Mouse (Mus musculus) embryonic facial prominence, embryonic 11.5 days (tissue): ENCODE results near the gene Khdc1c. TPM values are rescaled to one million over a fixed set of nuclear protein-coding genes. Genes with fewer than 3 reads are reported as not detected.
"Not testable (repeated sequence)": the region's sequence is repeated elsewhere in the genome, so short reads cannot be mapped to it uniquely, and the experiment has no call there.

Experiments
- ATAC-seq: fragments of 200-750 bp; cut with Nextera tagmentation; replicated peaks from 2 replicates; pipeline ENCODE4 v1.8.0; 2017; ENCODE audit warnings: low read depth; ENCODE audit not compliant: insufficient number of reproducible peaks, low FRiP score, low TSS enrichment
- DNase-seq: peaks from one replicate; pipeline ENCODE4 v3.0.0-alpha.2; 2015; ENCODE audit warnings: low spot score
- H3K27ac ChIP-seq: fragments of 300-500 bp; sonication (generic); replicated peaks from 2 replicates; pipeline ENCODE4 v1.5.1; 2014; ENCODE audit warnings: mild to moderate bottlenecking, low read depth, low read length, control low read depth
- H3K27me3 ChIP-seq: fragments of 300-500 bp; sonication (generic); 2 replicates; pipeline ENCODE4 v1.6.1; 2014; ENCODE audit warnings: mild to moderate bottlenecking, low read length, moderate library complexity, mixed read lengths; ENCODE audit not compliant: control insufficient read depth, insufficient read depth
- H3K36me3 ChIP-seq: fragments of 300-500 bp; sonication (generic); replicated peaks from 2 replicates; pipeline ENCODE4 v1.6.1; 2014; ENCODE audit warnings: low read depth, mild to moderate bottlenecking, low read length, moderate library complexity, mixed read lengths; ENCODE audit not compliant: control insufficient read depth, insufficient read depth
- H3K4me1 ChIP-seq: fragments of 300-500 bp; sonication (generic); 2 replicates; pipeline ENCODE4 v1.6.1; 2014; ENCODE audit warnings: low read length, mixed read lengths; ENCODE audit not compliant: control insufficient read depth, insufficient read depth
- H3K4me2 ChIP-seq: fragments of 300-500 bp; sonication (generic); 2 replicates; pipeline ENCODE4 v1.6.1; 2014; ENCODE audit warnings: low read depth, mild to moderate bottlenecking, control low read depth, low read length, moderate library complexity
- H3K4me3 ChIP-seq: fragments of 300-500 bp; sonication (generic); 2 replicates; pipeline ENCODE4 v1.5.1; 2014; ENCODE audit warnings: low read depth, low read length, control low read depth
- H3K9ac ChIP-seq: fragments of 300-500 bp; sonication (generic); replicated peaks from 2 replicates; pipeline ENCODE4 v1.6.1; 2014; ENCODE audit warnings: mild to moderate bottlenecking, control low read depth, low read length
- H3K9me3 ChIP-seq: fragments of 300-500 bp; sonication (generic); replicated peaks from 2 replicates; pipeline ENCODE4 v1.6.1; 2016; ENCODE audit warnings: mild to moderate bottlenecking, low read length, inconsistent platforms, mixed read lengths; ENCODE audit not compliant: control insufficient read depth
- WGBS: fragments of 180-500 bp; shearing (Covaris S2); extraction: QIAGEN DNeasy Blood & Tissue Kit; methylation state at CpG from one replicate; pipeline ENCODE4 v1.1.7; 2014; 5-methylcytosine and 5-hydroxymethylcytosine counted together
- polyA plus RNA-seq: library from polyadenylated mRNA; unstranded; fragments of >200 nt; fragmentation: Nextera tagmentation; extraction: Ambion mirVana; gene quantifications from 2 replicates; pipeline ENCODE4 v1.2.1, GENCODE M21; 2014

Gene Khdc1c
- polyA plus RNA-seq, 1 experiment from 2014 or later: not detected

GRCm38 (mm10) chr1:21335836-21336235 is 32.3 kb upstream of the Khdc1c start:
- Histone ChIP-seq H3K9ac (no peak overlapping the region), H3K9me3 (no peaks in the 10 kb centered on the region), H3K27me3 (no peaks in the 10 kb centered on the region), H3K4me2 (no peak overlapping the region), H3K4me1 (no peaks in the 10 kb centered on the region), H3K4me3 (no peak overlapping the region), H3K27ac (no peak overlapping the region), H3K36me3 (no peaks in the 10 kb centered on the region)
- ATAC-seq (no peak), DNase-seq (no peak)

DNA sequence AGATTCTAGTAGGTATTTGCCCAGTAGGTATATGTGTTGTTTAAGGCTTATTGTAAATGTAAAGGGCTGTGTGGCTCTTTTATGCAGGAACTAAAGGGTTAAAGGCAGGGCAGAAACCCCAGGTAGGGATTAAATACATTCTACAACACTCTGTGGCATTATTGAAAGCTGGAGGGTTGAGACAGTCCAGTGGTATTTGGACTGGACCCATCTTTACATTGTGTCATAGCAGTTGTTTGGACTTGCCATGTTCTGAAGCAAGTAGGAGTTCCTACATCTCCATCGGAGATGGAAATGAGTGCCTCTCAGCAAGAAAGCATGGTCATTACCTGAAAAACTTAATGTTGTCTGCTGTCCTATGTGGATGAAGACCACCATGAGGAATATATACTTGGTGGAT is 27.4 kb upstream of the Khdc1c start:
- no peak overlapping the region for H3K4me3 ChIP-seq
- 90% methylated on average over 1 of the region's 1 CpGs for WGBS

GRCm38 (mm10) chr1:21344253-21344652 is 23.9 kb upstream of the Khdc1c start:
- H3K4me2 ChIP-seq: no peak overlapping the region
- no peaks in the 10 kb centered on the region for H3K27me3 ChIP-seq
- peak; percentile 68 for DNase-seq
- H3K9me3 ChIP-seq: no peaks in the 10 kb centered on the region
- no peak overlapping the region for H3K9ac ChIP-seq
- H3K4me1 ChIP-seq: no peaks in the 10 kb centered on the region
- WGBS: 53% methylated on average over 4 of the region's 4 CpGs
- H3K27ac ChIP-seq: no peak overlapping the region
- H3K4me3 ChIP-seq: no peak overlapping the region
- no peaks in the 10 kb centered on the region for H3K36me3 ChIP-seq
- ATAC-seq: no peak

More for the DNA sequence above, 27.4 kb upstream of the Khdc1c start:
- Histone ChIP-seq H3K9ac (no peak overlapping the region), H3K9me3 (no peaks in the 10 kb centered on the region), H3K36me3 (no peaks in the 10 kb centered on the region), H3K4me2 (no peak overlapping the region), H3K27me3 (no peaks in the 10 kb centered on the region), H3K4me1 (no peaks in the 10 kb centered on the region), H3K27ac (no peak overlapping the region)
- DNase-seq (no peak), ATAC-seq (no peak)

DNA sequence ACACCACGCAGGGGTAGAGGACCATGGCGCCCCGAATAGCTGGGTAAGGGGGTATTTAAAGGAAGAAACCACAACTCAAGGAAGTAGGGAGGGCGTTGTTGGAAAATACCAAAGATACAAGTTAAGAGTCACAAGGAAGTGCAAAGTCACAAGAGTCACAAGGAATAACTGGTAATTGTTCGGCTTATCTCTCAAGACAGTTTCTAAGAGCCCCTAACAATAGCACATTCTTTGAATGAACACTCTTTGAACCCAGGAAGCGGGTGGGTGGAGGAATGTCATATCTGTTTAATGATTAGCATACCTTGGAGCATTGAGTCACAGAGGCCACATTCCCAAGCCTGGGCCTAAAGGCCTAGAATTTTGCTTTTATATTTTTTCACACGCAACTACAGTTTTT is 23.4 kb upstream of the Khdc1c start:
- H3K9me3 ChIP-seq, H3K4me3 ChIP-seq, H3K27ac ChIP-seq, H3K9ac ChIP-seq, H3K27me3 ChIP-seq, H3K36me3 ChIP-seq, ATAC-seq, DNase-seq, H3K4me1 ChIP-seq, H3K4me2 ChIP-seq: not testable (repeated sequence)
- WGBS: 89% methylated on average over 7 of the region's 7 CpGs

DNA sequence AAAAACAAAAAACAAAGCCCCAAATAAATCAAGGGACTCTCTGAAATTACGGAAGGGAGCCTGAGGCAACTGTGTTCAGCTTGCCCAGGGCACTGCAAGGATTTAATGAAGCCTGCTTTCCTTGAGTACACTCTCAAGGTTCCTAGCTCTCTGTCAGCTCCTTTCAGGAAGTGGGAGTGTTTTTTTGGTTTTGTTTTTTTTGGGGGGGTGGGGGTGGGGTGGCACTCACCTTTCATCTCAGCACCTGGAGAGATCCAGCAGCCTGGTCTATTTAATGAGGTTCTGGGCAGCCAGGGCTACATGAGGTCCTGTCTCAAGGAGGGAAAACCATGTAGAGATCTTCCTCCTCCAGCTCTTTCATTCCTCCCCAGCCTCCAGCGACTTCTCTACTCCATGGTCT is 18.8 kb upstream of the Khdc1c start, which contains the start of gene Khdc1a:
TSS of gene Khdc1a (plus strand) at position 301 of the 400 bp plus-strand sequence.
- no peak for DNase-seq
- WGBS: 75% methylated on average over 2 of the region's 2 CpGs
- no peak for ATAC-seq

GRCm38 (mm10) chr1:21383256-21383655 is 15.1 kb downstream of the Khdc1c start, which contains the start of gene Khdc1b:
TSS of gene Khdc1b (plus strand) at chr1:21383556.
- DNase-seq (no peak), ATAC-seq (no peak)
- Histone ChIP-seq H3K4me3 (no peak within 1 kb of the TSS), H3K36me3 (no peaks in the 10 kb centered on the region), H3K27ac (no peak within 1 kb of the TSS), H3K9me3 (no peaks in the 10 kb centered on the region), H3K4me1 (no peaks in the 10 kb centered on the region), H3K9ac (no peak within 1 kb of the TSS), H3K27me3 (no peaks in the 10 kb centered on the region), H3K4me2 (no peak within 1 kb of the TSS)
- 88% methylated on average over 1 of the region's 1 CpGs for WGBS

More for the DNA sequence above, 18.8 kb upstream of the Khdc1c start, which contains the start of gene Khdc1a:
- Histone ChIP-seq H3K27ac (no peak within 1 kb of the TSS), H3K36me3 (no peaks in the 10 kb centered on the region), H3K4me3 (no peak within 1 kb of the TSS), H3K9ac (no peak within 1 kb of the TSS), H3K27me3 (no peaks in the 10 kb centered on the region), H3K9me3 (no peaks in the 10 kb centered on the region), H3K4me2 (no peak within 1 kb of the TSS), H3K4me1 (no peaks in the 10 kb centered on the region)

DNA sequence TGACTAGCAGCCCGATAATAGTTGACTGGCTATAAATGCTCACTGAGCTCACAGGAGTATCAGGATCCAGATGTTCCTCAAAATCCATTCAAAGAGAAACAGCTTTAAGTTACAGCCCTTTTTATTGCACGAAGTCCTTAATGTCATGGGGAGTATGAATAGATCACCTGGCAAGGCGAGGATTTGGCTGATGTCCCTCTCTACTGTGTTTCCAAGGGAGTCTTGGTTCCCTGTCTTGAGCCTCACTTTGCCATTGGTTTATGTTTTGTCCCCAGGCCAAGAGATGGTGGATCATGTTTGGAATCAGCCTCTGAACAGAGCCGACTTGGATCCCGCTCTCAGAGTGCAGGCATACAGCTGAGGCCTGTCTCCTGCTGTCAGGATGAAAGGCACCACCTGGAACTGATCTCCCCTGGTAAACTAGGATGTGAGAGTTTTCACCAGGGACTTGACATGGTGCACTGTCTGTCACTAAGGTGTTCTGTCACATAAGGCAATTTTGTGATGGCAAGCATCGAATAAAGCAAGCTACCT is 23.1 kb downstream of the Khdc1c start:
- no peaks in the 10 kb centered on the region for H3K9me3 ChIP-seq
- H3K4me2 ChIP-seq: no peak overlapping the region
- H3K27me3 ChIP-seq: no peaks in the 10 kb centered on the region
- H3K4me3 ChIP-seq: no peak overlapping the region
- DNase-seq (no peak), ATAC-seq (no peak)
- no peaks in the 10 kb centered on the region for H3K4me1 ChIP-seq
- H3K36me3 ChIP-seq: no peaks in the 10 kb centered on the region
- WGBS: 81% methylated on average over 6 of the region's 6 CpGs
- H3K27ac ChIP-seq: no peak overlapping the region
- H3K9ac ChIP-seq: no peak overlapping the region

- ATAC-seq (no peak), DNase-seq (no peak)
- 88% methylated on average over 8 of the region's 8 CpGs for WGBS
Measured at GRCm38 (mm10) chr1:21402804-21403203, 34.7 kb downstream of the Khdc1c start.

More at GRCm38 (mm10) chr1:21402804-21403203, 34.7 kb downstream of the Khdc1c start:
- H3K9ac ChIP-seq: no peak overlapping the region
- no peak overlapping the region for H3K4me2 ChIP-seq
- no peaks in the 10 kb centered on the region for H3K4me1 ChIP-seq
- H3K27me3 ChIP-seq: no peaks in the 10 kb centered on the region
- no peaks in the 10 kb centered on the region for H3K9me3 ChIP-seq
- H3K36me3 ChIP-seq: no peaks in the 10 kb centered on the region
- H3K4me3 ChIP-seq: no peak overlapping the region
- H3K27ac ChIP-seq: no peak overlapping the region
